Mouse (Mus musculus) lung, postnatal 0 days (tissue): ENCODE measurements around the gene Efcab12. TPM values are rescaled to one million over a fixed set of nuclear protein-coding genes. Genes with fewer than 3 reads are reported as not detected.

Experiments
- ATAC-seq: fragments of 200-750 bp; cut with Nextera tagmentation; 2 replicates; pipeline ENCODE4 v1.8.0; 2017; ENCODE audit warnings: moderate library complexity
- DNase-seq: peaks from one replicate; pipeline ENCODE4 v3.0.0-alpha.2; 2016; ENCODE audit warnings: low spot score
- H3K27ac ChIP-seq: fragments of 300-500 bp; sonication (generic); 2 replicates; pipeline ENCODE4 v1.5.1; 2014; ENCODE audit warnings: antibody characterized with exemption, mild to moderate bottlenecking, low read length, mixed read lengths
- H3K27me3 ChIP-seq: fragments of 300-500 bp; sonication (generic); replicated peaks from 2 replicates; pipeline ENCODE4 v1.6.1; 2014; ENCODE audit warnings: low read length, mixed read lengths; ENCODE audit not compliant: insufficient read depth
- H3K36me3 ChIP-seq: fragments of 300-500 bp; sonication (generic); 2 replicates; pipeline ENCODE4 v1.6.1; 2014; ENCODE audit warnings: low read length, mixed read lengths; ENCODE audit not compliant: insufficient read depth
- H3K4me1 ChIP-seq: fragments of 300-500 bp; sonication (generic); 2 replicates; pipeline ENCODE4 v1.6.1; 2014; ENCODE audit warnings: antibody characterized with exemption, low read depth, low read length, mixed read lengths; ENCODE audit not compliant: insufficient read depth
- H3K4me2 ChIP-seq: fragments of 300-500 bp; sonication (generic); replicated peaks from 2 replicates; pipeline ENCODE4 v1.6.1; 2014; ENCODE audit warnings: low read depth, mild to moderate bottlenecking, low read length, moderate library complexity, mixed read lengths
- H3K4me3 ChIP-seq: fragments of 300-500 bp; sonication (generic); 2 replicates; pipeline ENCODE4 v1.5.1; 2014; ENCODE audit warnings: low read depth, low read length
- H3K9ac ChIP-seq: fragments of 300-500 bp; sonication (generic); replicated peaks from 2 replicates; pipeline ENCODE4 v1.6.1; 2014; ENCODE audit warnings: low read depth, mild to moderate bottlenecking
- H3K9me3 ChIP-seq: fragments of 300-500 bp; sonication (generic); 2 replicates; pipeline ENCODE4 v1.6.1; 2016; ENCODE audit warnings: low read length, mixed read lengths
- CTCF ChIP-seq: IDR thresholded peaks from 2 replicates; pipeline ENCODE4 v1.5.1; 2016; ENCODE audit warnings: antibody characterized with exemption, mild to moderate bottlenecking
- EP300 ChIP-seq: IDR thresholded peaks from 2 replicates; pipeline ENCODE4 v1.6.1; 2016; ENCODE audit warnings: antibody characterized with exemption, mild to moderate bottlenecking, control low read depth
- WGBS: fragments of 180-500 bp; shearing (Covaris S2); extraction: QIAGEN DNeasy Blood & Tissue Kit; methylation state at CpG from one replicate; pipeline ENCODE4 v1.1.7; 2014; 5-methylcytosine and 5-hydroxymethylcytosine counted together
- polyA plus RNA-seq: library from polyadenylated mRNA; unstranded; fragments of >200 nt; fragmentation: Nextera tagmentation; extraction: Ambion mirVana; gene quantifications from 2 replicates; pipeline ENCODE4 v1.2.1, GENCODE M21; 2015

Gene Efcab12
- polyA plus RNA-seq, 1 experiment from 2014 or later = 1.5 TPM

GRCm38 (mm10) chr6:115848598-115849304 is 10.5 kb upstream of the Efcab12 start:
- Histone ChIP-seq H3K4me3 (no peak overlapping the region), H3K9ac (no peak overlapping the region), H3K36me3 (no peaks in the 10 kb centered on the region; the same call in 1 of the 2 replicates), H3K27me3 (no peaks in the 10 kb centered on the region), H3K4me1 (no peaks in the 10 kb centered on the region), H3K4me2 (no peak overlapping the region), H3K9me3 (no peaks in the 10 kb centered on the region), H3K27ac (no peak overlapping the region)
- no peak for DNase-seq
- 91% methylated on average over 10 of the region's 10 CpGs for WGBS
- ATAC-seq = no peak
- TF ChIP-seq CTCF = no peak
- TF ChIP-seq EP300 = no peak

GRCm38 (mm10) chr6:115846640-115847411 is 8.6 kb upstream of the Efcab12 start:
- no peaks in the 10 kb centered on the region; the same call in 1 of the 2 replicates for H3K36me3 ChIP-seq
- H3K9ac ChIP-seq = no peak overlapping the region
- no peaks in the 10 kb centered on the region for H3K4me1 ChIP-seq
- H3K4me3 ChIP-seq = no peak overlapping the region
- H3K27me3 ChIP-seq = no peaks in the 10 kb centered on the region
- H3K4me2 ChIP-seq = no peak overlapping the region
- 46% methylated on average over 5 of the region's 8 CpGs for WGBS
- no peaks in the 10 kb centered on the region for H3K9me3 ChIP-seq
- TF ChIP-seq EP300 (no peak), CTCF (peak; percentile 80)
- peak; percentile 64 for ATAC-seq
- H3K27ac ChIP-seq = no peak overlapping the region
- DNase-seq = peak; percentile 74

- no peak overlapping the region for H3K4me3 ChIP-seq
- ATAC-seq (no peak), DNase-seq (no peak)
- no peaks in the 10 kb centered on the region; the same call in 1 of the 2 replicates for H3K36me3 ChIP-seq
- no peaks in the 10 kb centered on the region for H3K27me3 ChIP-seq
- no peak overlapping the region for H3K9ac ChIP-seq
- no peak overlapping the region for H3K27ac ChIP-seq
- no peak for TF ChIP-seq EP300
- TF ChIP-seq CTCF = no peak
- H3K4me2 ChIP-seq = no peak overlapping the region
- WGBS = 92% methylated on average over 4 of the region's 4 CpGs
- H3K4me1 ChIP-seq = no peaks in the 10 kb centered on the region
- H3K9me3 ChIP-seq = no peaks in the 10 kb centered on the region
These were observed 6.8 kb upstream of the Efcab12 start for GRCm38 (mm10) chr6:115845006-115845405.

GRCm38 (mm10) chr6:115838745-115839144 is 533 bp upstream of the Efcab12 start:
- H3K4me3 ChIP-seq = peak overlapping the region; percentile 30; the same call in 1 of the 2 replicates
- no peak overlapping the region for H3K9ac ChIP-seq
- no peaks in the 10 kb centered on the region for H3K27me3 ChIP-seq
- TF ChIP-seq EP300 (no peak), CTCF (no peak)
- H3K4me2 ChIP-seq = peak overlapping the region; percentile 62
- DNase-seq = no peak
- H3K4me1 ChIP-seq = peaks cover 4% of the 10 kb centered on the region; the same call in 1 of the 2 replicates
- ATAC-seq = peak; percentile 10; the same call in 1 of the 2 replicates
- H3K27ac ChIP-seq = no peak overlapping the region
- H3K9me3 ChIP-seq = no peaks in the 10 kb centered on the region
- WGBS = 66% methylated on average over 5 of the region's 5 CpGs
- no peaks in the 10 kb centered on the region for H3K36me3 ChIP-seq

GRCm38 (mm10) chr6:115833861-115834260 is 4.4 kb downstream of the Efcab12 start:
- no peak overlapping the region for H3K4me2 ChIP-seq
- peaks cover 4% of the 10 kb centered on the region; the same call in 1 of the 2 replicates for H3K4me1 ChIP-seq
- no peaks in the 10 kb centered on the region for H3K36me3 ChIP-seq
- no peak overlapping the region for H3K9ac ChIP-seq
- TF ChIP-seq CTCF (no peak), EP300 (no peak)
- ATAC-seq = no peak
- no peak overlapping the region for H3K4me3 ChIP-seq
- no peak for DNase-seq
- H3K27me3 ChIP-seq = no peaks in the 10 kb centered on the region
- no peak overlapping the region for H3K27ac ChIP-seq
- H3K9me3 ChIP-seq = no peaks in the 10 kb centered on the region

- no peak overlapping the region for H3K27ac ChIP-seq
- H3K9ac ChIP-seq = no peak overlapping the region
- H3K36me3 ChIP-seq = no peaks in the 10 kb centered on the region
- DNase-seq (no peak), ATAC-seq (no peak)
- TF ChIP-seq CTCF (no peak), EP300 (no peak)
- no peaks in the 10 kb centered on the region for H3K27me3 ChIP-seq
- no peak overlapping the region for H3K4me3 ChIP-seq
- H3K4me1 ChIP-seq = no peaks in the 10 kb centered on the region
- no peaks in the 10 kb centered on the region for H3K9me3 ChIP-seq
- WGBS = 85% methylated on average over 2 of the region's 2 CpGs
- no peak overlapping the region for H3K4me2 ChIP-seq
These were observed 5.9 kb downstream of the Efcab12 start for GRCm38 (mm10) chr6:115832152-115832850.
